Mouse (Mus musculus) A20 (cell line): ENCODE data around the gene Aig1.

Source experiments
- DNase-seq: peaks from one replicate; pipeline ENCODE4 v3.0.0-alpha.2; 2011; ENCODE audit warnings: low read depth, low spot score

Gene Aig1

GRCm38 (mm10) chr10:13782235-13782757 lies 86.5 kb downstream of the Aig1 start:
- no peak for DNase-seq

GRCm38 (mm10) chr10:13776014-13776413 lies 92.8 kb downstream of the Aig1 start:
- DNase-seq = no peak

- no peak for DNase-seq
Observed at GRCm38 (mm10) chr10:13775411-13775810, 93.4 kb downstream of the Aig1 start.

GRCm38 (mm10) chr10:13774910-13775309 lies 93.9 kb downstream of the Aig1 start:
- no peak for DNase-seq

- no peak for DNase-seq
Observed at GRCm38 (mm10) chr10:13770720-13771119, 98.1 kb downstream of the Aig1 start.

GRCm38 (mm10) chr10:13769789-13770188 lies 99.0 kb downstream of the Aig1 start:
- no peak for DNase-seq

GRCm38 (mm10) chr10:13768866-13769265 lies 99.9 kb downstream of the Aig1 start:
- no peak for DNase-seq

- DNase-seq = no peak
Observed at GRCm38 (mm10) chr10:13767076-13767475, 101.7 kb downstream of the Aig1 start.

- no peak for DNase-seq
Observed at GRCm38 (mm10) chr10:13763151-13763550, 105.6 kb downstream of the Aig1 start.

GRCm38 (mm10) chr10:13754712-13755111 lies 114.1 kb downstream of the Aig1 start:
- no peak for DNase-seq

- no peak for DNase-seq
Observed at GRCm38 (mm10) chr10:13753777-13754176, 115.0 kb downstream of the Aig1 start.

- no peak for DNase-seq
Observed at GRCm38 (mm10) chr10:13739494-13740140, 129.2 kb downstream of the Aig1 start.

GRCm38 (mm10) chr10:13730039-13730748 lies 138.6 kb downstream of the Aig1 start:
- no peak for DNase-seq

GRCm38 (mm10) chr10:13727676-13728075 lies 141.1 kb downstream of the Aig1 start:
- no peak for DNase-seq

GRCm38 (mm10) chr10:13726206-13726605 lies 142.6 kb downstream of the Aig1 start:
- no peak for DNase-seq

- DNase-seq = no peak
Observed at GRCm38 (mm10) chr10:13725276-13725675, 143.5 kb downstream of the Aig1 start.

GRCm38 (mm10) chr10:13716132-13716531 lies 152.6 kb downstream of the Aig1 start:
- no peak for DNase-seq

- no peak for DNase-seq
Observed at GRCm38 (mm10) chr10:13715584-13715983, 153.2 kb downstream of the Aig1 start.

- no peak for DNase-seq
Observed at GRCm38 (mm10) chr10:13714920-13715293, 153.9 kb downstream of the Aig1 start.

- DNase-seq = no peak
Observed at GRCm38 (mm10) chr10:13714199-13714919, 154.4 kb downstream of the Aig1 start.

- DNase-seq = no peak
Observed at GRCm38 (mm10) chr10:13713711-13714110, 155.1 kb downstream of the Aig1 start.

GRCm38 (mm10) chr10:13713116-13713515 lies 155.7 kb downstream of the Aig1 start:
- no peak for DNase-seq
